Mouse (Mus musculus) heart, adult 2 months (tissue): Measurements from ENCODE around the gene Washc2. TPM values are rescaled to one million over a fixed set of nuclear protein-coding genes. Genes with fewer than 3 reads are reported as not detected.

Source experiments
- DNase-seq, 2 experiments: peaks; one replicate each; pipeline ENCODE4 v3.0.0; 2021
- H3K27ac ChIP-seq: fragments of 200-600 bp; 2 replicates; pipeline ENCODE4 v1.8.1; 2022
- H3K27me3 ChIP-seq: fragments of 200-500 bp; 2 replicates; pipeline ENCODE4 v1.6.1; 2012; ENCODE audit warnings: mild to moderate bottlenecking, low read length, inconsistent platforms, mixed read lengths; ENCODE audit not compliant: control insufficient read depth, insufficient read depth
- H3K36me3 ChIP-seq: fragments of 200-500 bp; 2 replicates; pipeline ENCODE4 v1.6.1; 2012; ENCODE audit warnings: low read length, inconsistent platforms; ENCODE audit not compliant: control insufficient read depth, insufficient read depth
- H3K4me1 ChIP-seq: fragments of 200-500 bp; 2 replicates; pipeline ENCODE4 v1.6.1; 2011; ENCODE audit warnings: low read length; ENCODE audit not compliant: control insufficient read depth, insufficient read depth
- H3K4me3 ChIP-seq: fragments of 200-600 bp; 2 replicates; pipeline ENCODE4 v1.8.1; 2022
- H3K79me2 ChIP-seq: fragments of 200-500 bp; replicated peaks from 2 replicates; pipeline ENCODE4 v1.6.1; 2012; ENCODE audit warnings: mild to moderate bottlenecking, inconsistent platforms, low read length, moderate library complexity, mixed read lengths; ENCODE audit not compliant: control insufficient read depth, insufficient read depth
- H3K9ac ChIP-seq: fragments of 200-500 bp; 2 replicates; pipeline ENCODE4 v1.6.1; 2012; ENCODE audit warnings: low read depth, mild to moderate bottlenecking, control low read depth, inconsistent platforms, low read length, mixed read lengths
- CTCF ChIP-seq: fragments of 200-600 bp; IDR thresholded peaks from 2 replicates; pipeline ENCODE4 v1.8.1; 2022; ENCODE audit warnings: antibody characterized with exemption, mild to moderate bottlenecking, moderate library complexity
- EP300 ChIP-seq: fragments of 200-500 bp; IDR thresholded peaks from 2 replicates; pipeline ENCODE4 v1.6.1; 2011; ENCODE audit warnings: low read depth, low read length, control low read depth; ENCODE audit not compliant: insufficient read depth
- POLR2A ChIP-seq: fragments of 200-500 bp; IDR thresholded peaks from 2 replicates; pipeline ENCODE4 v1.6.1; 2011; ENCODE audit warnings: mild to moderate bottlenecking, low read depth, low read length, control low read depth; ENCODE audit not compliant: insufficient read depth
- WGBS: fragments of 180-500 bp; shearing (Covaris S2); methylation state at CpG from one replicate; pipeline ENCODE4 v1.1.7; 2018; 5-methylcytosine and 5-hydroxymethylcytosine counted together
- intact Hi-C: fragments of 180-260 bp; cut with DNase I; formaldehyde crosslinking; loops from one replicate; pipeline ENCODE4 v1.15.1; 2025
- polyA plus RNA-seq: library from polyadenylated mRNA; depleted of rRNA; stranded (reverse); fragments of >200 nt; gene quantifications from 2 replicates; pipeline ENCODE4 v1.2.3, GENCODE M21; 2012
- total RNA-seq, 2 experiments: library from RNA; stranded (reverse); gene quantifications; 2 replicates each; pipeline ENCODE4 v1.2.3; 2021

The Washc2 gene
- total and polyA plus RNA-seq, 3 experiments: 17.7 to 24.5 (median 18.1) TPM

- DNase-seq: no peak
- Histone ChIP-seq H3K27ac (no peak overlapping the region), H3K36me3 (no peaks in the 10 kb centered on the region), H3K4me3 (no peak overlapping the region), H3K79me2 (0 out of 2 replicates have a peak, but pooled peaks cover 2% of the 10 kb centered on the region), H3K9ac (no peak overlapping the region), H3K4me1 (no peaks in the 10 kb centered on the region), H3K27me3 (no peaks in the 10 kb centered on the region)
- 89% methylated on average over 11 of the region's 11 CpGs for WGBS
- intact Hi-C loops: no loop called here
- TF ChIP-seq CTCF: no peak
- no peak for TF ChIP-seq EP300
- TF ChIP-seq POLR2A: no peak
Measured at GRCm38 (mm10) chr6:116264836-116265235, 57.0 kb downstream of the Washc2 start.

GRCm38 (mm10) chr6:116265603-116266002 is 57.8 kb downstream of the Washc2 start:
- WGBS: 75% methylated on average over 4 of the region's 4 CpGs
- TF ChIP-seq EP300 (no peak), POLR2A (no peak), CTCF (no peak)
- no peak overlapping the region for H3K4me3 ChIP-seq
- H3K79me2 ChIP-seq: 0 out of 2 replicates have a peak, but pooled peaks cover 2% of the 10 kb centered on the region
- no peaks in the 10 kb centered on the region for H3K36me3 ChIP-seq
- intact Hi-C loops: no loop called here
- no peaks in the 10 kb centered on the region for H3K4me1 ChIP-seq
- no peak overlapping the region for H3K9ac ChIP-seq
- no peaks in the 10 kb centered on the region for H3K27me3 ChIP-seq
- no peak overlapping the region for H3K27ac ChIP-seq
- DNase-seq: no peak

GRCm38 (mm10) chr6:116266273-116267109 is 58.7 kb downstream of the Washc2 start:
- intact Hi-C loops: no loop called here
- 54% methylated on average over 11 of the region's 11 CpGs for WGBS
- Histone ChIP-seq H3K79me2 (0 out of 2 replicates have a peak, but pooled peaks cover 2% of the 10 kb centered on the region), H3K4me3 (no peak overlapping the region), H3K27me3 (no peaks in the 10 kb centered on the region), H3K27ac (no peak overlapping the region), H3K4me1 (no peaks in the 10 kb centered on the region), H3K9ac (no peak overlapping the region), H3K36me3 (no peaks in the 10 kb centered on the region)
- no peak for TF ChIP-seq CTCF
- no peak for TF ChIP-seq POLR2A
- TF ChIP-seq EP300: no peak
- DNase-seq: no peak

GRCm38 (mm10) chr6:116267110-116267423 is 59.2 kb downstream of the Washc2 start:
- no peak overlapping the region for H3K9ac ChIP-seq
- 0 out of 2 replicates have a peak, but pooled peaks cover 2% of the 10 kb centered on the region for H3K79me2 ChIP-seq
- H3K27ac ChIP-seq: no peak overlapping the region
- TF ChIP-seq CTCF (peak; percentile 31; the same call in 1 of the 2 replicates), EP300 (no peak)
- WGBS: 98% methylated on average over 1 of the region's 1 CpGs
- DNase-seq: no peak
- H3K4me1 ChIP-seq: no peaks in the 10 kb centered on the region
- intact Hi-C loops: no loop called here
- no peak overlapping the region for H3K4me3 ChIP-seq
- H3K27me3 ChIP-seq: no peaks in the 10 kb centered on the region
- H3K36me3 ChIP-seq: no peaks in the 10 kb centered on the region

- intact Hi-C loops: no loop called here
- no peaks in the 10 kb centered on the region for H3K4me1 ChIP-seq
- WGBS: 72% methylated on average over 4 of the region's 4 CpGs
- DNase-seq: no peak
- no peak overlapping the region for H3K9ac ChIP-seq
- TF ChIP-seq CTCF: no peak
- no peak for TF ChIP-seq EP300
- TF ChIP-seq POLR2A: no peak
- H3K27me3 ChIP-seq: no peaks in the 10 kb centered on the region
- H3K27ac ChIP-seq: no peak overlapping the region
- no peaks in the 10 kb centered on the region for H3K79me2 ChIP-seq
- no peak overlapping the region for H3K4me3 ChIP-seq
- no peaks in the 10 kb centered on the region for H3K36me3 ChIP-seq
Measured at GRCm38 (mm10) chr6:116275695-116276094, 67.9 kb downstream of the Washc2 start.

GRCm38 (mm10) chr6:116278679-116279317 is 71.0 kb downstream of the Washc2 start:
- H3K36me3 ChIP-seq: no peaks in the 10 kb centered on the region
- no peak for TF ChIP-seq EP300
- TF ChIP-seq CTCF: no peak
- TF ChIP-seq POLR2A: no peak
- H3K27ac ChIP-seq: no peak overlapping the region
- no peak overlapping the region for H3K4me3 ChIP-seq
- intact Hi-C loops: no loop called here
- 72% methylated on average over 5 of the region's 5 CpGs for WGBS
- no peaks in the 10 kb centered on the region for H3K27me3 ChIP-seq
- no peak overlapping the region for H3K9ac ChIP-seq
- H3K4me1 ChIP-seq: no peaks in the 10 kb centered on the region
- DNase-seq: no peak
- no peaks in the 10 kb centered on the region for H3K79me2 ChIP-seq
